Mouse (Mus musculus): ENCODE measurements around the gene Sapcd2.

- TF ChIP-seq POLR2A (IDR thresholded peaks at IDR 0.05; ENCODE audit: borderline replicate concordance, control insufficient read depth, low read depth, low read length) (no peak), CTCF (IDR thresholded peaks at IDR 0.05; ENCODE audit: control insufficient read depth, insufficient read depth, low read length) (no peak)
Observed at GRCm38 (mm10) chr2:25376589-25376988, 4.5 kb downstream of the Sapcd2 start.
